Mouse (Mus musculus) WW6 (cell line): ENCODE results near the gene Nlrp14.
"Not testable (repeated sequence)": the region's sequence is repeated elsewhere in the genome, so short reads cannot be mapped to it uniquely, and the experiment has no call there.

Source experiments
- DNase-seq: peaks from one replicate; pipeline ENCODE4 v3.0.0-alpha.2; 2013; ENCODE audit warnings: low read depth, low spot score

Gene Nlrp14

DNA sequence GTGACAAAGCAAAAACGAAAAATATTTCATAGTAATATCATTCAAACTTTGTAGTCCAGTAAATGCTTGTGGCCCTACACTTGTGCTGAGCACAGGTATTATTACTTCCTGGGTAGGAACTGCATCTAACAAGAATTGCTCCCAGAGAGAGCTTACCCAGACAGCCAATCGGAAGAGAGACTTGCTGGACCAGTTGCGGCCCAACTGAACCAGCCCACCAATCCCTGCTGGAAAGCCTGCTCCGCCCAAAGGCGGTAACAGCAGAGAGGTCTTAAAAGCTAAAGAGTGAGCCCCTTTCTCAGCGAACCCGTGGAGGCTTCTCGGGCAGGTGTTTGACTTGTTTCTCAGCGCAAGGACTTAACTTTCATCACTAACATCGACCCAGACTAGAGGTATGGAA lies at the start of gene Nlrp14:
TSS of gene Nlrp14 (plus strand) at position 301 of the 400 bp plus-strand sequence.
- no peak for DNase-seq

DNA sequence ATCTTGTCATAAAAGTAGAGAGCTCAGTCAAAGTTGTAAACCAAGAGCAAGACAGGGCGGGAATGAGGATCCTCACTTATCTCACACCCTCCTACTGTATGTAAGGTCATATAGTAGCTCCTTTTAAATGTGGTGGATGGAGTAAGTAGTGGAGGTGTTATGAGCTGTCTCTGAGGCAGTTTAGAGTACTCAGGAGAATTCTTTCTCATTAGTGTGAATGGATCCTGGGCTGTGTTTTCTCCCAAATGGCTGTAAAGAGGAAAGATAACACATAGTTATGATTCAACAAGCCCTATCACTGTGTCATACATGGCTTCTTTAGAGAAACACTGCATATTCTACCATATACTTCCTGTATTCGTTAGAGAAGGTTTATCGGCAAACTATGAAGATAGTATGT lies 35.8 kb upstream of the Nlrp14 start, which contains the start of gene Olfr715:
TSS of gene Olfr715 (minus strand) at position 101 of the 400 bp plus-strand sequence.
- DNase-seq: not testable (repeated sequence)

GRCm38 (mm10) chr7:107138027-107138426 lies 28.8 kb upstream of the Nlrp14 start, which contains the start of gene Olfr716:
Olfr716 (plus strand) TSS chr7:107138327.
- DNase-seq: not testable (repeated sequence)

DNA sequence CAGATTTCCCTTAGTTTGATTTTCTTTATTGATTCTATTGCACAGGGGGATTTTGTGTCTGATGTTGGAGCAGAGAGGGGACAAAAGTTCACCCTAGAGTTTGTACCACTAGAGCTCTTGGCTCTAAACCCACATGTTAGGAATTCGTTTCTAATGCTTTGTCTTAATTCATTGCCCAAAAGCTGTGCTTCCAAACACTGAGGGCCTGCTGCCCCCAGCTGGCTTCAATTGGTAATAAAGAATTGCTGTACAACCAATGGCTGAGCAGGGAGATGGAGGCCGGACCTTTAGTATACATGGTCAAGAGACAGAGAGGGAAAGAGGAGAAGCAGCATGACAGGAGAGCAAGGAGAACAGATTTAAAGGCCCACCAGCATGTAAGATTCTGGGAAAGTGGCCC lies 13.6 kb downstream of the Nlrp14 start:
- DNase-seq: peak; percentile 18

GRCm38 (mm10) chr7:107201817-107202216 lies 35.0 kb downstream of the Nlrp14 start:
- DNase-seq: no peak

DNA sequence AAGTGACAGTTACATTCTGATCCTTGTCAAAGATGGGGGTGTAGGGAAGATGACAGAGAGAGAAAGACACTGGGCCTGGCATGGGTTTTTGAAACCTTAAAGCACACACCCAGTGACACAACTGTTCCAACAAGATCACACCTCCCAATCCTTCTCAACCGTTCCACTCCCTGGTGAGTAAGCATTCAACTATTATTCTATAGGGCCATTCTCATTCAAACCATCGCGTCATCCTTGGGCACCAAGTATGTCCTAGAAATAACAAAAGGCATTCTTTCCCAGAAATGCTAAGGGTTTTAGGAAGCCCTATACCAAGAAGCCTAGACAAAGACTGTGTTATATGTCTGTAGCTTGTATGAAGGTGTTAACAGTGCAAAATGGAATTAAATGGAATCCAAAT lies 41.1 kb downstream of the Nlrp14 start:
- no peak for DNase-seq

DNA sequence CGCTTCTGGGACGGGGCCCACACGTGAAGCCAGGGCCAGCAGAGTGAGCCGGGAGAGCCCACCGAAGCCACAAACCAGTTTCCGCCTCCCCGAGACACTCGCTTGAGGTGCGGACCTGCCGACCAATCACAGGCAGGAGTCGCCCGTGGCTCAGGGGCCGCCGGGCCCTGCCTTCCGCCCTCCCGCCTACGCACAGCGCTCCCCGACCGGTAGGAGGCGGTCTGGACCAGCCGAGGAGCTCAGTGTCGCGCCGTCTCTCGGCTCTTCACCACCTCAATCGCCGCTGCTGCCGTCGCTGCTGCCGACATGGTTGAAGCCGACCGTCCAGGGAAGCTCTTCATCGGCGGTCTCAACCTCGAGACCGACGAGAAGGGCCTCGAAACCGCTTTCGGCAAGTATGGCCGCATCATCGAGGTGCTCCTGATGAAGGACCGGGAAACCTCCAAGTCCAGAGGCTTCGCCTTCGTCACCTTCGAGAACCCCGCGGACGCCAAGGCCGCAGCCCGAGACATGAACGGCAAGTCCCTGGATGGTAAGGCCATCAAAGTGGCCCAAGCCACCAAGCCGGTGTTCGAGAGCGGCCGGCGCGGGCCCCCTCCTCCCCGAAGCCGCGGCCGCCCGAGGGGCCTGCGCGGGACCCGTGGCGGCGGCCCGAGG lies 42.5 kb downstream of the Nlrp14 start, which contains the start of gene Rbmxl2:
TSS of gene Rbmxl2 (plus strand) at position 242 of the 657 bp plus-strand sequence.
- DNase-seq: peak; percentile 78

GRCm38 (mm10) chr7:107210126-107210576 lies 43.4 kb downstream of the Nlrp14 start:
- no peak for DNase-seq

DNA sequence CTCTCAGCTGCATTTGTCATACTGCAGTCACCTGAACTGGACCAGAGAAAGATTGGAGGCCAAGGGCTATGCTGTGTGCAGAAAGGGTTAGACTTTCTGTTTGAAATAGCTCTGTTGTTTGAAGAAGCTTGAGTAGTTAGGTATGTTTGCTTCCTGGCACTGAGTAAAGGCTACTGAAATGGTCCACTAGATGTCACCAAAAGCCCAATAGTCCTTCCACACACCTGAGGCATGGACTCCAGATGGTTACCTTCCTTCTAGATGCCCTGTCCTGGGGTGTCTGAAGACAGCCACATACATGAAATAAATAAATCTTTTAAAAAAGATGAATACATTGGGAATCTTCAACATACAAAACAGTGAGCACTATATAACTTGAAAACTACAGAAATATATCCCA lies 48.9 kb downstream of the Nlrp14 start:
- DNase-seq: no peak

GRCm38 (mm10) chr7:107216845-107217244 lies 50.1 kb downstream of the Nlrp14 start:
- DNase-seq: no peak

DNA sequence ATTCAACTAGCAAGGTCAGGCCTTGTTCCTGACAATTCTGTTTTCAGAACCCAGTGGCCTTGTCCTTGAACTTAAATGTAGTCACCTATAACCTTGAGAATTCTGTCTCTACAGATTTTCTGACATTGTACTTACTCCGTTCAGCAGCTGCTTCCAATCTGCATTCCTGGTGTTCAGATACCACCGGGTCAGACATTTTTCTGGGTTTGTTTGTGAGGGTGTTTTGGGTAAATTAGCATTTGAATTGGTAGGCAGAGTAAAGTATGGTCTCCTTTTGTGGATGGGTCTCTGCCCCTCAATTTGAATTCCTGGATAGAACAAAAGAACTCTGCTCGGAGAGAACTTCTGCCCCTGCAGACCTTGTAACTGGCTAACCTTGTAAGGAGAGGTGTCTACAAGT lies 70.1 kb downstream of the Nlrp14 start:
- DNase-seq: peak; percentile 64

DNA sequence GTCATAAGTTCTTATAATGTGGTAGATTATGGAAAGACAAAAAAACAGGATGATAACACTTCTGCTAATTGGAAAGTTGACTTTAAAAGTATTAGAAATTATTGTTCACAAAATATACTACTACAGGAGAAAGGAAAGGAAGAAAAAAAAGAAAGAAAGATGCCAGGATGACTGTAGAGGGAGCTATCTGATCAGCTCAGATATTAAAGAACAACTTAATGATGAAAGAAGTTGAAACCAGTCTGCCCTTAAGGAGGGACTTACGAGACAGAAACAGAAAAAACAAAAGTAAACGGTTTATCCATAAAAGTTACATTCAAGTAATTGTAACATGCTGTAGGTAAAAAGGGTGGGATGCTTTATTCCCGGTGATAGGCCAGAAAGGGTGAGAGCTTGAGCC lies 70.7 kb downstream of the Nlrp14 start:
- DNase-seq: no peak

GRCm38 (mm10) chr7:107241371-107241883 lies 74.6 kb downstream of the Nlrp14 start:
- no peak for DNase-seq
